Mouse (Mus musculus): Measurements from ENCODE around the gene Lrrc8c. TPM values are rescaled to one million over a fixed set of nuclear protein-coding genes. Genes with fewer than 3 reads are reported as not detected.

Lrrc8c gene
- polyA plus RNA-seq, 1 experiment from 2014 or later: 20.1 TPM

GRCm38 (mm10) chr5:105615871-105616454 lies 96.8 kb downstream of the Lrrc8c start:
- no peaks in the 10 kb centered on the region for H3K27me3 ChIP-seq (ENCODE audit: control insufficient read depth, insufficient read depth, low read length)

GRCm38 (mm10) chr5:105616538-105616937 lies 97.3 kb downstream of the Lrrc8c start:
- H3K36me3 ChIP-seq (ENCODE audit: control insufficient read depth, insufficient read depth): no peaks in the 10 kb centered on the region
- no peak overlapping the region for H3K4me3 ChIP-seq (ENCODE audit: low read length)
- H3K27me3 ChIP-seq (ENCODE audit: control insufficient read depth, insufficient read depth, low read length): no peaks in the 10 kb centered on the region
- no peaks in the 10 kb centered on the region for H3K9me3 ChIP-seq (replicated peaks; ENCODE audit: control insufficient read depth, low read length)
- H3K4me2 ChIP-seq (ENCODE audit: low read depth, low read length): no peak overlapping the region
- WGBS: 63% methylated on average over 5 of the region's 5 CpGs
- H3K27ac ChIP-seq (ENCODE audit: low read length): no peak overlapping the region
- no peak for ATAC-seq (replicated peaks; ENCODE audit: extremely low read depth, insufficient read depth, low FRiP score)
- no peak overlapping the region for H3K9ac ChIP-seq (ENCODE audit: low read length)
- H3K4me1 ChIP-seq (ENCODE audit: control insufficient read depth, insufficient read depth, low read length): 0 out of 2 replicates have a peak, but pooled peaks cover 5% of the 10 kb centered on the region

More at GRCm38 (mm10) chr5:105615871-105616454, 96.8 kb downstream of the Lrrc8c start:
- ATAC-seq (replicated peaks; ENCODE audit: extremely low read depth, insufficient read depth, low FRiP score): peak; percentile 49; the same call in 1 of the 2 replicates
- Histone ChIP-seq H3K36me3 (ENCODE audit: control insufficient read depth, insufficient read depth) (no peaks in the 10 kb centered on the region), H3K27ac (ENCODE audit: low read length) (no peak overlapping the region), H3K9me3 (replicated peaks; ENCODE audit: control insufficient read depth, low read length) (no peaks in the 10 kb centered on the region), H3K4me3 (ENCODE audit: low read length) (no peak overlapping the region), H3K4me2 (ENCODE audit: low read depth, low read length) (no peak overlapping the region), H3K9ac (ENCODE audit: low read length) (no peak overlapping the region), H3K4me1 (ENCODE audit: control insufficient read depth, insufficient read depth, low read length) (0 out of 2 replicates have a peak, but pooled peaks cover 5% of the 10 kb centered on the region)
- WGBS: 53% methylated on average over 7 of the region's 7 CpGs

- Histone ChIP-seq H3K9ac (ENCODE audit: low read length) (no peak overlapping the region), H3K4me3 (ENCODE audit: low read length) (no peak overlapping the region), H3K36me3 (ENCODE audit: control insufficient read depth, insufficient read depth) (no peaks in the 10 kb centered on the region), H3K4me1 (ENCODE audit: control insufficient read depth, insufficient read depth, low read length) (peaks cover 5% of the 10 kb centered on the region; the same call in 1 of the 2 replicates), H3K4me2 (ENCODE audit: low read depth, low read length) (no peak overlapping the region), H3K27me3 (ENCODE audit: control insufficient read depth, insufficient read depth, low read length) (no peaks in the 10 kb centered on the region), H3K9me3 (replicated peaks; ENCODE audit: control insufficient read depth, low read length) (no peaks in the 10 kb centered on the region), H3K27ac (ENCODE audit: low read length) (no peak overlapping the region)
- ATAC-seq (replicated peaks; ENCODE audit: extremely low read depth, insufficient read depth, low FRiP score): no peak
Observed at GRCm38 (mm10) chr5:105618510-105618909, 99.3 kb downstream of the Lrrc8c start.

- Histone ChIP-seq H3K9me3 (replicated peaks; ENCODE audit: control insufficient read depth, low read length) (no peaks in the 10 kb centered on the region), H3K27ac (ENCODE audit: low read length) (no peak overlapping the region), H3K4me2 (ENCODE audit: low read depth, low read length) (no peak overlapping the region), H3K36me3 (ENCODE audit: control insufficient read depth, insufficient read depth) (no peaks in the 10 kb centered on the region), H3K4me3 (ENCODE audit: low read length) (no peak overlapping the region), H3K9ac (ENCODE audit: low read length) (no peak overlapping the region), H3K27me3 (ENCODE audit: control insufficient read depth, insufficient read depth, low read length) (no peaks in the 10 kb centered on the region), H3K4me1 (ENCODE audit: control insufficient read depth, insufficient read depth, low read length) (peaks cover 2% of the 10 kb centered on the region; the same call in 1 of the 2 replicates)
- ATAC-seq (replicated peaks; ENCODE audit: extremely low read depth, insufficient read depth, low FRiP score): no peak
- WGBS: 81% methylated on average over 2 of the region's 2 CpGs
Observed at GRCm38 (mm10) chr5:105619666-105620065, 100.5 kb downstream of the Lrrc8c start.

GRCm38 (mm10) chr5:105620505-105621116 lies 101.4 kb downstream of the Lrrc8c start:
- H3K4me2 ChIP-seq (ENCODE audit: low read depth, low read length): no peak overlapping the region
- no peaks in the 10 kb centered on the region for H3K9me3 ChIP-seq (replicated peaks; ENCODE audit: control insufficient read depth, low read length)
- H3K4me3 ChIP-seq (ENCODE audit: low read length): no peak overlapping the region
- H3K4me1 ChIP-seq (ENCODE audit: control insufficient read depth, insufficient read depth, low read length): no peaks in the 10 kb centered on the region; the same call in 1 of the 2 replicates
- WGBS: 55% methylated on average over 6 of the region's 6 CpGs
- peak overlapping the region; percentile 67 for H3K27ac ChIP-seq (ENCODE audit: low read length)
- H3K27me3 ChIP-seq (ENCODE audit: control insufficient read depth, insufficient read depth, low read length): no peaks in the 10 kb centered on the region
- no peak for ATAC-seq (replicated peaks; ENCODE audit: extremely low read depth, insufficient read depth, low FRiP score)
- H3K36me3 ChIP-seq (ENCODE audit: control insufficient read depth, insufficient read depth): no peaks in the 10 kb centered on the region
- no peak overlapping the region for H3K9ac ChIP-seq (ENCODE audit: low read length)

GRCm38 (mm10) chr5:105623074-105623713 lies 104.0 kb downstream of the Lrrc8c start:
- 0 out of 2 replicates have a peak, but pooled peaks have one; percentile 16 for ATAC-seq (replicated peaks; ENCODE audit: extremely low read depth, insufficient read depth, low FRiP score)
- 51% methylated on average over 4 of the region's 4 CpGs for WGBS
- H3K27ac ChIP-seq (ENCODE audit: low read length): peak overlapping the region; percentile 65

GRCm38 (mm10) chr5:105624257-105624656 lies 105.1 kb downstream of the Lrrc8c start:
- Histone ChIP-seq H3K4me3 (ENCODE audit: low read length) (no peak overlapping the region), H3K4me1 (ENCODE audit: control insufficient read depth, insufficient read depth, low read length) (no peaks in the 10 kb centered on the region; the same call in 1 of the 2 replicates), H3K9me3 (replicated peaks; ENCODE audit: control insufficient read depth, low read length) (no peaks in the 10 kb centered on the region), H3K27me3 (ENCODE audit: control insufficient read depth, insufficient read depth, low read length) (no peaks in the 10 kb centered on the region), H3K9ac (ENCODE audit: low read length) (no peak overlapping the region), H3K27ac (ENCODE audit: low read length) (peak overlapping the region; percentile 65), H3K4me2 (ENCODE audit: low read depth, low read length) (no peak overlapping the region), H3K36me3 (ENCODE audit: control insufficient read depth, insufficient read depth) (no peaks in the 10 kb centered on the region)
- ATAC-seq (replicated peaks; ENCODE audit: extremely low read depth, insufficient read depth, low FRiP score): no peak
- 76% methylated on average over 3 of the region's 3 CpGs for WGBS

More at GRCm38 (mm10) chr5:105623074-105623713, 104.0 kb downstream of the Lrrc8c start:
- no peak overlapping the region for H3K9ac ChIP-seq (ENCODE audit: low read length)
- H3K4me2 ChIP-seq (ENCODE audit: low read depth, low read length): no peak overlapping the region
- no peaks in the 10 kb centered on the region for H3K9me3 ChIP-seq (replicated peaks; ENCODE audit: control insufficient read depth, low read length)
- no peaks in the 10 kb centered on the region for H3K27me3 ChIP-seq (ENCODE audit: control insufficient read depth, insufficient read depth, low read length)
- no peak overlapping the region for H3K4me3 ChIP-seq (ENCODE audit: low read length)
- H3K36me3 ChIP-seq (ENCODE audit: control insufficient read depth, insufficient read depth): no peaks in the 10 kb centered on the region
- H3K4me1 ChIP-seq (ENCODE audit: control insufficient read depth, insufficient read depth, low read length): no peaks in the 10 kb centered on the region; the same call in 1 of the 2 replicates

GRCm38 (mm10) chr5:105625504-105626150 lies 106.4 kb downstream of the Lrrc8c start:
- H3K36me3 ChIP-seq (ENCODE audit: control insufficient read depth, insufficient read depth): no peaks in the 10 kb centered on the region
- WGBS: 57% methylated on average over 8 of the region's 8 CpGs
- H3K4me1 ChIP-seq (ENCODE audit: control insufficient read depth, insufficient read depth, low read length): no peaks in the 10 kb centered on the region; the same call in 1 of the 2 replicates
- H3K9ac ChIP-seq (ENCODE audit: low read length): no peak overlapping the region
- no peak overlapping the region for H3K4me2 ChIP-seq (ENCODE audit: low read depth, low read length)
- no peak for ATAC-seq (replicated peaks; ENCODE audit: extremely low read depth, insufficient read depth, low FRiP score)
- H3K4me3 ChIP-seq (ENCODE audit: low read length): no peak overlapping the region
- no peaks in the 10 kb centered on the region for H3K9me3 ChIP-seq (replicated peaks; ENCODE audit: control insufficient read depth, low read length)
- H3K27me3 ChIP-seq (ENCODE audit: control insufficient read depth, insufficient read depth, low read length): no peaks in the 10 kb centered on the region
- peak overlapping the region; percentile 56 for H3K27ac ChIP-seq (ENCODE audit: low read length)

Measured in heart, embryonic 16.5 days (tissue).